Mouse (Mus musculus) liver, embryonic 15.5 days (tissue): Measurements from ENCODE around the gene Trpv3. TPM values are rescaled to one million over a fixed set of nuclear protein-coding genes. Genes with fewer than 3 reads are reported as not detected.

Source experiments
- polyA plus RNA-seq: library from polyadenylated mRNA; unstranded; fragments of >200 nt; fragmentation: Nextera tagmentation; extraction: Ambion mirVana; gene quantifications from 2 replicates; pipeline ENCODE4 v1.2.1, GENCODE M21; 2015

Trpv3 gene
- polyA plus RNA-seq, 1 experiment from 2014 or later, result 0.02 TPM

Other genes starting within 250 kb of the Trpv3 start
- gene Camkk1, start 248.4 kb upstream of the Trpv3 start, polyA plus RNA-seq, result 0.73 and 0.81 TPM in 2 replicates
- gene Ncbp3, start 219.6 kb upstream of the Trpv3 start, polyA plus RNA-seq, result 3.9 and 4.2 TPM in 2 replicates
- 0.16 and 0.17 TPM in 2 replicates for gene Itgae, start 176.8 kb upstream of the Trpv3 start, polyA plus RNA-seq
- gene Haspin, start 129.1 kb upstream of the Trpv3 start, polyA plus RNA-seq, result 11.8 and 12.8 TPM in 2 replicates
- 0.15 and 0.20 TPM in 2 replicates for gene P2rx5, start 107.0 kb upstream of the Trpv3 start, polyA plus RNA-seq
- gene Emc6, start 90.4 kb upstream of the Trpv3 start, polyA plus RNA-seq, result 73.0 and 73.6 TPM in 2 replicates
- gene Tax1bp3, start 90.3 kb upstream of the Trpv3 start, polyA plus RNA-seq, result 29.6 and 32.7 TPM in 2 replicates
- gene Ctns, start 68.3 kb upstream of the Trpv3 start, polyA plus RNA-seq, result 7.1 and 7.8 TPM in 2 replicates
- 2.8 and 3.0 TPM in 2 replicates for gene Shpk, start 67.9 kb upstream of the Trpv3 start, polyA plus RNA-seq
- 0.23 and 0.35 TPM in 2 replicates for gene Trpv1, start 33.1 kb upstream of the Trpv3 start, polyA plus RNA-seq
- 2.6 and 3.5 TPM in 2 replicates for gene Aspa, start 62.2 kb downstream of the Trpv3 start, polyA plus RNA-seq
- 0.13 TPM in 1 of 2 replicates, not detected in the other for gene Gm49340, start 62.4 kb downstream of the Trpv3 start, polyA plus RNA-seq
- 2.5 and 2.8 TPM in 2 replicates for gene Spata22, start 62.4 kb downstream of the Trpv3 start, polyA plus RNA-seq
- gene Olfr20, start 83.4 kb downstream of the Trpv3 start, polyA plus RNA-seq, result 0.25 TPM in 1 of 2 replicates, not detected in the other
- gene Olfr376, start 103.9 kb downstream of the Trpv3 start, polyA plus RNA-seq, result not detected in 2 replicates
- gene Olfr1, start 132.2 kb downstream of the Trpv3 start, polyA plus RNA-seq, result not detected in 2 replicates
- not detected in 2 replicates for gene Olfr378, start 161.1 kb downstream of the Trpv3 start, polyA plus RNA-seq
- not detected in 2 replicates for gene Olfr380, start 190.1 kb downstream of the Trpv3 start, polyA plus RNA-seq
- gene Olfr381, start 224.2 kb downstream of the Trpv3 start, polyA plus RNA-seq, result not detected in 2 replicates
- gene Olfr382, start 249.8 kb downstream of the Trpv3 start, polyA plus RNA-seq, result not detected in 2 replicates